Mouse (Mus musculus): ENCODE results near the gene Hist1h2ba. TPM values are rescaled to one million over a fixed set of nuclear protein-coding genes. Genes with fewer than 3 reads are reported as not detected.

Gene Hist1h2ba
- polyA plus RNA-seq, 1 experiment from 2014 or later: not detected

DNA sequence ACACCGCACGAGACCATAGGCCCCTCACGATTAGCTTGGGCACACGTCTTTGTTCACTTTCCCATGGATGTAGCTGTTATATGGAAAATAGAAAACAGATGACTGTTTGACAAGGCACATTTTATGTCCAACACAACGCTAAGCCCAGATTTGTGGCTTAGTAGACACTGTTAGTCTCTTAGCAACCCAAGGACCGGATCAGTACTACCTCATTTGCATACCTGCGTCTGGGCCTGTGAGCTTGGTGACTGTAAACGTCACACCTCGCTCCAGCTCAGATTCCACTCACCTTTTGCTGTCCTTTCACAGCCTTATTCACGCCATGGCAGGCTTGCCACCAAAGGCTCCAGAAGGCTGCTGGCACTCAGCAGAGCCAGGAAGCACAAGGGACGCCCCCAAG lies 3.1 kb downstream of the Hist1h2ba start:
- H3K27me3 ChIP-seq (replicated peaks): no peaks in the 10 kb centered on the region
- no peaks in the 10 kb centered on the region for H3K9me3 ChIP-seq
- H3K36me3 ChIP-seq: no peaks in the 10 kb centered on the region
- no peak overlapping the region for H3K4me3 ChIP-seq (replicated peaks)
- H3K4me1 ChIP-seq: peaks cover 8% of the 10 kb centered on the region; the same call in 1 of the 2 replicates
- no peak overlapping the region for H3K9ac ChIP-seq
- no peak for ATAC-seq (ENCODE audit: insufficient read depth, low FRiP score, low read depth)
- no peak overlapping the region for H3K27ac ChIP-seq
- 62% methylated on average over 11 of the region's 11 CpGs for WGBS
- H3K4me2 ChIP-seq: no peak overlapping the region

DNA sequence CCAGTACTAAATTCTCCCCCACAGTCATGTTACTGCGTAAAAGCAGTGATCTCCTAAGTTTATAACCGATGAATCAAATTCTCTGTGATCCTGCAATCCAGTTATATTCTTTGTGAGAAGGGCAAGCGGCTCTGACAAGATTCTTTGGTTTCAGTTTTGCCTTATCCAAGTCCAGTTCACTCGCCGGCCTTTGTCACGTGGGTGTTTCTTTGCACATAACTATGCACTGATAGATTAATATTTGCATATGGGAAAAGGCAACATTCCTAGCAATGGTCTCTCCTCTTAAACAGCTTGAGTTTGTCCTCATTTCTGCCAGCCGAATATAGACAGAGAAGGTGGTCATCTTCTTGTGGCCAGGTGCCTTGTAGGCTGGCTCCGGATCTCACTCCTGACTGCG lies 3.5 kb downstream of the Hist1h2ba start:
- peaks cover 8% of the 10 kb centered on the region; the same call in 1 of the 2 replicates for H3K4me1 ChIP-seq
- 82% methylated on average over 9 of the region's 9 CpGs for WGBS
- no peak overlapping the region for H3K4me2 ChIP-seq
- H3K9ac ChIP-seq: no peak overlapping the region
- H3K9me3 ChIP-seq: no peaks in the 10 kb centered on the region
- H3K27me3 ChIP-seq (replicated peaks): no peaks in the 10 kb centered on the region
- ATAC-seq (ENCODE audit: insufficient read depth, low FRiP score, low read depth): no peak
- H3K36me3 ChIP-seq: no peaks in the 10 kb centered on the region
- no peak overlapping the region for H3K4me3 ChIP-seq (replicated peaks)
- no peak overlapping the region for H3K27ac ChIP-seq

DNA sequence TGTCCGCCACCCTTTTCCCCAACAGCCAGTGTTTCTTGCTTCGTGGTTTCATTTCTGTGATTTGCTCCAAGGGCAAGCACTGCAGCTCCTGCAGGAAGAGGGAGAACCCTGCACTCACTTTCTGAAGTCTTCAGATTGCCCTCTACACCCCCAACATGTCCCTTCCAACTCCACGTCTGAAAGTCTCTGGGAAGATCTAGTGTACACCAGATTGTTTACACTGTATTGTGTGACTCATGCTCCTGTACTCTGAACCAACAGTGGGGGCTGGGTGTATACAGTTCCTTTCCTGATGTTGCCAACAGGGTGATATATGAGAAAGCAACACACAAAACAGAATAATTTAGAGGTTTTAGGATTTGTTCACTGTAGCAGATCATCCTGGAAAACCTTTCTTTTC lies 5.3 kb downstream of the Hist1h2ba start:
- peak; percentile 53; the same call in 1 of the 2 replicates for ATAC-seq (ENCODE audit: insufficient read depth, low FRiP score, low read depth)
- Histone ChIP-seq H3K27ac (no peak overlapping the region), H3K4me1 (peaks cover 8% of the 10 kb centered on the region; the same call in 1 of the 2 replicates), H3K4me2 (no peak overlapping the region), H3K9ac (no peak overlapping the region), H3K27me3 (replicated peaks) (no peaks in the 10 kb centered on the region), H3K36me3 (no peaks in the 10 kb centered on the region), H3K9me3 (no peaks in the 10 kb centered on the region), H3K4me3 (replicated peaks) (no peak overlapping the region)
- WGBS: 42% methylated on average over 3 of the region's 3 CpGs

DNA sequence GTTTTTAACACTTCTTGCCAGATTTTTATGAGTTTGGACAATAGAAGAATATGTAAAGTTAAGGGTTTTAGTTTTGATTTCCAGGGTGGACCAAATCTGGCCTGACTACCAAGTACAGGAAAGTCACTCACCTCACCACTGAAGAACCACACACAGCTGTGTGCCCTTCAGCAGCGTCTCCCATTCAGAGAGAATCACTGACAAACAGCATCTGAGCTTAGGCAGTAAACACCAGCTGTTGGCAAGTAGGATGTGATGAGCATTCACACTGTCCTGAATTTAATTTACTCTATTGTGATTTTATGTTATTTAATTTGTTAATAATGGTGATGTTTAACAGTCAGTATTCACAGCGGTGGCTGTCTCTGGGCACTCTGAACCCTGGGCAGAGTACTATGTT lies 8.2 kb downstream of the Hist1h2ba start:
- Histone ChIP-seq H3K27me3 (replicated peaks) (no peaks in the 10 kb centered on the region), H3K36me3 (no peaks in the 10 kb centered on the region), H3K4me1 (peaks cover 8% of the 10 kb centered on the region; the same call in 1 of the 2 replicates), H3K4me2 (no peak overlapping the region), H3K4me3 (replicated peaks) (no peak overlapping the region), H3K9ac (no peak overlapping the region), H3K27ac (no peak overlapping the region), H3K9me3 (no peaks in the 10 kb centered on the region)
- no peak for ATAC-seq (ENCODE audit: insufficient read depth, low FRiP score, low read depth)
- WGBS: 64% methylated on average over 2 of the region's 2 CpGs

DNA sequence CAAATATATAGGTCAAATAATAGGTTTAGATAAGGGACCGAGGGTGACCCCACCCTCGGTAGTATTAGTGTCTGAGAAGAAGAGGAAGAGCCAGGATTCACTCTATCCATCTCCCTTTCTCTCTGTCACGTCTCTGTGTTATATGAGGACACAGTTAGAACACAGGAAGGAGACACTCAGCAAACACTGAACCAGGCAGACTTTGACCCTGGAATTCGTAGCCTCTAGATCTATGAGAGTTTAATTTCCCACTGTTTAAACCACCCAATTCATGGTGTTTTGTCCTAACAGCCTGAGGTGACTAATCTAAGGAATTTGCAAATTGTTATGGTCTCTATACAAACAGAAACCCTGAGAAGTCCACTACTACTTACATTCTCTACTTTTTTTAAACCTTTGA lies 16.3 kb downstream of the Hist1h2ba start:
- Histone ChIP-seq H3K4me1 (0 out of 2 replicates have a peak, but pooled peaks cover 5% of the 10 kb centered on the region), H3K9me3 (no peaks in the 10 kb centered on the region), H3K27me3 (replicated peaks) (no peaks in the 10 kb centered on the region), H3K4me3 (replicated peaks) (no peak overlapping the region), H3K4me2 (no peak overlapping the region), H3K9ac (no peak overlapping the region), H3K27ac (no peak overlapping the region), H3K36me3 (no peaks in the 10 kb centered on the region)
- 30% methylated on average over 4 of the region's 4 CpGs for WGBS
- no peak for ATAC-seq (ENCODE audit: insufficient read depth, low FRiP score, low read depth)

DNA sequence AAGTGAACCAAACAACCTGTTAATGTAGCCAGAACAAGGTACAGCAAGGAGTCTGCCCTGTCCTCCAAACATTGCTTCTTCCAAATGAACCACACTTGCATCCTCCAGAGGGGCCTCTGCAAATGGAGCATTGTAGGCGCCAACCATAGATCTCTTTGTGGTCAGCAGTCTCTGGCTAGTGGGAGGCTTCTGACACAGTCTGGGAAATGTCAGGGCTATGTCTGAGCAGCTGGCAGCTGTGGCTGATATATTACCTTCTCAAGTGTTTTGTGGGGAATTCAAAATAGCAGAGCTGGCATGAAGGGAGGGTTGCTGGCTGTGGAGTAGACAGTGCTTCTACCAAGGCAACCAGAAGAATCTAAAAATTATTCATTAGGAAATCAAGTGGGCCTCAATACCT lies 17.8 kb downstream of the Hist1h2ba start:
- ATAC-seq (ENCODE audit: insufficient read depth, low FRiP score, low read depth): no peak; the same call in 1 of the 2 replicates
- Histone ChIP-seq H3K4me2 (no peak overlapping the region), H3K36me3 (no peaks in the 10 kb centered on the region), H3K9me3 (no peaks in the 10 kb centered on the region), H3K4me1 (0 out of 2 replicates have a peak, but pooled peaks cover 5% of the 10 kb centered on the region), H3K9ac (no peak overlapping the region), H3K27ac (no peak overlapping the region), H3K4me3 (replicated peaks) (no peak overlapping the region), H3K27me3 (replicated peaks) (no peaks in the 10 kb centered on the region)
- 72% methylated on average over 1 of the region's 1 CpGs for WGBS

DNA sequence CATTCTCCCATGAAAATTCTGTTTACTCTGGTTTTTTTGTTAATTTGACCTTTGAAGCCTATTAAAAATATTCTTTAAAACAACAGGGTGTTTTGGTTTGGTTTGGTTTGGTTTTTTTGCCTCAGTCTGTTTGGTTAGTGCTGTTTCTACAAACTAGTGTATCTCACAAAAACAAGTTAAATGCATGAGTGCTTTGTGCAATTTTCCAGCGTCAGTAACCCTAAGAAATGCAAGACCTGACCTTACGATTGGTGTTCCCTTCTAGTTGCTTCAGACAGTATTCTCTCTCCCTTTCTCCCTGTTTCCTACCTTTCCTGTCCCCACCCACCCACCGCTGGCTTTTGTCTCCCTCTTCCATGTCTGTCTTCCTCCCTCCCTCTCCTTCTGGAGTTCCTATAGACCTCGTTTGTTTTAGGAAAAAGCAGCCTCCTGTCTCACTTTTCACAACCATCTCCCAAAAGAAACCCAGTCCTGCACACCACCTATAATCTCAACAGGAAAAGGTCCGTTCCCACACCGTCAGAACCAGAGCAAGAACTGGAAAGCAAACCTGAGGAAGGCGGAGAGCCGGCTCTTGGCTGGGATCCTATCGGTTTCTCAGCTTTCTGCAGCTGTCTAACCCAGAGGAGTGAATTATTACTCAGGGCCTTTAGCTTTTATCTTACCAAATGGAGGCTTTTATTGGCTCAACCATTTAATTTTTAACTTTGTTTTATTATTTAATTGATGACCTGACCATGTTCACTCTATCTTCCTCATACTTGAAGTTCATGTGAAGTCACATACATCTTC lies 19.4 kb downstream of the Hist1h2ba start, which contains the start of gene Slc17a4:
Slc17a4 (minus strand) TSS at position 634 of the 792 bp plus-strand sequence.
- no peak within 1 kb of the TSS for H3K9ac ChIP-seq

DNA sequence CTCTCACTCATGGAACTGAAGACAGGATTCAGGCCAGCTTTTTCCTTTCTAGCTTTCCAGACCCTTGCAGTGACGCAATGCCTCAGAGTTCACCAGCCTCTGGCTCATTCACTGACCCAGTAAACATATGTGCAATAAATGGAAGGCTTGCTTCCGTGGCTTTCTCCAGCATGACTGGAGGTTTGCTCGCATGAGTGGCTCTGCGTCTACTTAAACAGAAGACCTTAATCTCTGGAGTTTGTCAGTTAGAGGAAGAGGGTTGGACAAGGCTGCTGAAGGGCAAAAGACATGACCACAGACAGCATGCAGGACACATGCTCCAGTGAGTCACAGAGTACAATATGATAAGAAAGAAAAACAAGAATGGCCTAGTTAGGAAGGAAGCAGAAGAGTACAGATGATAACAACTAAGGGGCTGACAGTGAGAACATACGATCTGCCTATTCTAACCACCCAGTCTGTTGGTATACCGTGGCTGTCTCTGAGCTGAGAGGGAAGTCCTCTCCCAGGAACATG lies 20.1 kb downstream of the Hist1h2ba start:
- no peak overlapping the region for H3K9ac ChIP-seq
- no peak overlapping the region for H3K27ac ChIP-seq
- no peak overlapping the region for H3K4me3 ChIP-seq (replicated peaks)
- WGBS: 43% methylated on average over 6 of the region's 6 CpGs
- no peaks in the 10 kb centered on the region for H3K27me3 ChIP-seq (replicated peaks)
- ATAC-seq (ENCODE audit: insufficient read depth, low FRiP score, low read depth): no peak
- no peaks in the 10 kb centered on the region for H3K9me3 ChIP-seq
- no peaks in the 10 kb centered on the region for H3K36me3 ChIP-seq
- 0 out of 2 replicates have a peak, but pooled peaks cover 5% of the 10 kb centered on the region for H3K4me1 ChIP-seq
- no peak overlapping the region for H3K4me2 ChIP-seq

More for the DNA sequence above, 19.4 kb downstream of the Hist1h2ba start, which contains the start of gene Slc17a4:
- 45% methylated on average over 9 of the region's 9 CpGs for WGBS
- 0 out of 2 replicates have a peak, but pooled peaks cover 5% of the 10 kb centered on the region for H3K4me1 ChIP-seq
- no peaks in the 10 kb centered on the region for H3K36me3 ChIP-seq
- H3K27ac ChIP-seq: peak within 1 kb of the TSS; percentile 28; the same call in 1 of the 2 replicates
- H3K4me2 ChIP-seq: no peak within 1 kb of the TSS
- no peaks in the 10 kb centered on the region for H3K9me3 ChIP-seq
- H3K27me3 ChIP-seq (replicated peaks): no peaks in the 10 kb centered on the region
- no peak for ATAC-seq (ENCODE audit: insufficient read depth, low FRiP score, low read depth)
- no peak within 1 kb of the TSS for H3K4me3 ChIP-seq (replicated peaks)

DNA sequence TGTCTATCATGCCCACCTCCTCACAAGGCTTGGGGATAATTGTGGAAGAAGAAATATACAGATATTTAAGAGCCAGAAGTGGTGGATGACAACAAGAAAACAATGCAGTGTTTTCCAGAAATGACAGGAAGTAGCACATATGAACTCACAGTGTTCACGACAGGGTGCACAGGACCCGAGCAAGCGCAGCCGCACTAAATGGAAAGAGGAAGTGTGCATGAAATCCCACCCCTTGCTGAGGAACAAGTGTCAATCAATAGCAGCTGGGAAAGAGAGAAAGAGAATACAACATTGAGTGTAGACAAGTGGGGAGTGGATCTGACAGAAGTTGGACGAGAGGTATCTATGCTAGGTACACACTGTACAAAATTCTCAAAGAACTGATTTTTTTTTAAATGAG lies 22.6 kb downstream of the Hist1h2ba start:
- H3K9me3 ChIP-seq: no peaks in the 10 kb centered on the region
- H3K27ac ChIP-seq: no peak overlapping the region
- H3K27me3 ChIP-seq (replicated peaks): no peaks in the 10 kb centered on the region
- H3K36me3 ChIP-seq: no peaks in the 10 kb centered on the region
- no peak overlapping the region for H3K4me2 ChIP-seq
- WGBS: 71% methylated on average over 5 of the region's 5 CpGs
- no peak for ATAC-seq (ENCODE audit: insufficient read depth, low FRiP score, low read depth)
- no peak overlapping the region for H3K4me3 ChIP-seq (replicated peaks)
- 0 out of 2 replicates have a peak, but pooled peaks cover 5% of the 10 kb centered on the region for H3K4me1 ChIP-seq
- no peak overlapping the region for H3K9ac ChIP-seq

DNA sequence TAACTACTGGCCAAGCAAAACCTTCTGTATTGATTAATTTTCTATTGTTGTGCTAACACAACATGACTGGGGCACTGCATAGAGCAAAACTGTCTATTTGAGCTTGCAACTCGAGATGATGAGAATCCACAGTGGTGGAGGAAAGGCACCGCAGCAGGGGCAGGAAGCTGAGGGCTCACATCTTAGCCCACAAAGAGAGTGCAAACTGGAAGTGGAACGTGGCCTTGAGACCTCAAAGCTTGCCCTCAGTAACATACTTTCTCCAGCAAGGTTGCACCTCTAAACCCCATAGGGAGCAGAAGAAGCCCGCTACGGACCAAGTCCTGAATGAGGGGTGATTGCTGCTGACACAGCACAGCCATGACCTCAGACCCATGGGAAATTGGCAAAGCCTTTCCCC lies 23.8 kb downstream of the Hist1h2ba start:
- Histone ChIP-seq H3K4me1 (no peaks in the 10 kb centered on the region), H3K4me2 (no peak overlapping the region), H3K4me3 (replicated peaks) (no peak overlapping the region), H3K9ac (no peak overlapping the region), H3K36me3 (no peaks in the 10 kb centered on the region), H3K27ac (no peak overlapping the region), H3K9me3 (no peaks in the 10 kb centered on the region), H3K27me3 (replicated peaks) (no peaks in the 10 kb centered on the region)
- WGBS: 69% methylated on average over 5 of the region's 5 CpGs
- ATAC-seq (ENCODE audit: insufficient read depth, low FRiP score, low read depth): no peak

DNA sequence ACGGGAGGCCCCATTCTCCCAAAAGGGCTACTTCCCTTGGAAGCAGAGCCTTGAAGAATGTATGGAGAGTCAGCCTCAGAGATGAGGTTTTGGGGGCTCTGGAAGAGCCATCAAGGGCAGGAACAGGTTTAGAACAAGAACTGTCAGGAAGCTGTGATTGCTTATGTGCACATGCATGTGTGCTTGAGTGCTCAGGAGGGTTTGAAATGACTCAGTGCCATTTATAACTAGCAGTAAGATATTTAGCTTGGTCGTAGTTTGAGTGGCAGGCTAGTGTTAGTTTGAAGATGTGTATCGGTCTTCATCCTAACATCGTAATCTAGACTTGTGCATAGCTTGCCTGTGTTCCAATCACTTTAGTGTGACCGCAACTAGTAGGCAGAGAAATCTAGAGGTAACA lies 27.1 kb downstream of the Hist1h2ba start:
- ATAC-seq (ENCODE audit: insufficient read depth, low FRiP score, low read depth): no peak
- H3K9me3 ChIP-seq: no peaks in the 10 kb centered on the region
- H3K36me3 ChIP-seq: no peaks in the 10 kb centered on the region
- no peak overlapping the region for H3K4me2 ChIP-seq
- no peaks in the 10 kb centered on the region for H3K4me1 ChIP-seq
- WGBS: 84% methylated on average over 5 of the region's 5 CpGs
- H3K9ac ChIP-seq: no peak overlapping the region
- no peaks in the 10 kb centered on the region for H3K27me3 ChIP-seq (replicated peaks)
- no peak overlapping the region for H3K4me3 ChIP-seq (replicated peaks)
- no peak overlapping the region for H3K27ac ChIP-seq

DNA sequence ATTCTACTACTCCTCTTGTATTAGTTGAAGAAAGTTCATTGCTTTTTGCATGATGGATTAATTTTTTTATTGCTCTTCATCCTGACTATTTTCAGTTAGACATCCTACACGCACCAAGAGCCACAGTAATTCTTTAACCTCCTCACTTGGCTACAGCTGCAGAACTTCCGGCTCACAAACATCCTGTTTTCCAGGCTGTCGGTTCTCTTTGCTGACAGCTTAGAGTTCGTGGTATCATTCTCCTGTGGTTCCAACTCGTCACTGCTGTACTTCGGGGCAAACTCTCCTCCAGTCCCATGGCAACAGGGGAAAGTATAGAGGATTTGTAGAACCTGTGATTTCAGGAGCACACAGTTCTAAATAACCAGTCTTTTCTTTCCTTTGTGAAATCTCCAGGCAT lies 35.7 kb downstream of the Hist1h2ba start:
- Histone ChIP-seq H3K4me2 (no peak overlapping the region), H3K36me3 (no peaks in the 10 kb centered on the region), H3K27me3 (replicated peaks) (no peaks in the 10 kb centered on the region), H3K9ac (no peak overlapping the region), H3K9me3 (no peaks in the 10 kb centered on the region), H3K4me3 (replicated peaks) (no peak overlapping the region), H3K4me1 (no peaks in the 10 kb centered on the region), H3K27ac (no peak overlapping the region)
- 44% methylated on average over 6 of the region's 6 CpGs for WGBS
- no peak for ATAC-seq (ENCODE audit: insufficient read depth, low FRiP score, low read depth)

All from stomach, embryonic 15.5 days (tissue).